Mouse (Mus musculus) thymus, adult 2 months (tissue): ENCODE results near the gene Rem2.

Experiments used
- CTCF ChIP-seq: fragments of 200-500 bp; IDR thresholded peaks from 2 replicates; pipeline ENCODE4 v1.5.1; 2012; ENCODE audit warnings: mild to moderate bottlenecking, control low read depth, low read length, moderate library complexity, borderline replicate concordance; ENCODE audit not compliant: control insufficient read depth, poor library complexity, insufficient read depth; ENCODE audit errors: extremely low read depth
- POLR2A ChIP-seq: fragments of 200-500 bp; IDR thresholded peaks from 2 replicates; pipeline ENCODE4 v1.6.1; 2012; ENCODE audit warnings: mild to moderate bottlenecking, low read length, control low read depth, moderate library complexity; ENCODE audit not compliant: control insufficient read depth, poor library complexity, insufficient read depth; ENCODE audit errors: extremely low read depth

- TF ChIP-seq POLR2A (no peak), CTCF (no peak)
Measured at GRCm38 (mm10) chr14:54457907-54458569, 17.9 kb upstream of the Rem2 start.
